Mouse (Mus musculus) heart, postnatal 10 days (tissue): ENCODE measurements around the gene Aldh1b1. TPM values are rescaled to one million over a fixed set of nuclear protein-coding genes. Genes with fewer than 3 reads are reported as not detected.
A peak's percentile ranks its signal among the peaks of the same experiment; 100 is the strongest.

Experiments used
- DNase-seq, 2 experiments: peaks; one replicate each; pipeline ENCODE4 v3.0.0; 2021
- intact Hi-C: fragments of 180-260 bp; cut with DNase I; formaldehyde crosslinking; loops from one replicate; pipeline ENCODE4 v1.15.1; 2025
- total RNA-seq, 2 experiments: library from RNA; stranded (reverse); gene quantifications; 2 replicates each; pipeline ENCODE4 v1.2.3; 2021

The Aldh1b1 gene
- total RNA-seq, 2 experiments from 2014 or later, result 44.4 to 45.5 TPM

DNA sequence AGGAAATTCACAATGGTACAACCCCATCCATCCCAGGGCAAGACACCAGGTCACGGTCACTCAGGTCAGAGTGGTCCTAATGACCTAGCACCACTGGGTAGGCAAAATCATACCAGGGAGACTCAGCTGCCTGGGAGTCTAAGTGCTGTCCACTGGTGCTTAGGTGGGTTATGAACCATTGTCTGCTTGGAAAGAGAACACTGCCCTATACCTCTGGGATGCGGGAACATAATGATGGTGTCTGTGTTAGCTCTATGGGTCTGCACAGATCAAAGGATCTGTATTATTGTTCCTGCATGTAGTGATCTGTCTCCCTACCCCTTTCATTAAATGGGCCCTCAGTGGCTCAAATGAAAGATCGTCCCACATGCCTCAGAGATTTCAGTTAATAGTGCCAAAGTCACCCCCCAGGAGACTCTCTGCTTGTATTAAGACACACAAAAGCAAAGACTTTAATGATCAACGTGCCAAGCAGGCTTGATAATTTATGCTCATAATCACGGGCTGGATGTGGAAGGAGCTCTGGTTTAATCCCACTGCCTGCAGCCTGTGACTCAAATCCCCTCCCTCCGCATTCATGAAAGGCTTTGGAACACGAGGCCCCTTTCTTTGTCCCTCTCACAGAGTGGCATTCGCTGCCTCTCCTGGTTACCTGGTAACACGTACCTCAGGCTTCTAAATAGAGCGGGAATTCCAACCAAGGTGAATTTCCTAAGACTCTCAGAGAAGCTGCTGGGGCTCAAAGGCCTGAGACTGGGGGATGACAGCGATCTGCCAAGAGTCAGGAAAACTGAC, 24.2 kb downstream of the Aldh1b1 start:
- intact Hi-C loops, result no loop called here
- no peak for DNase-seq

DNA sequence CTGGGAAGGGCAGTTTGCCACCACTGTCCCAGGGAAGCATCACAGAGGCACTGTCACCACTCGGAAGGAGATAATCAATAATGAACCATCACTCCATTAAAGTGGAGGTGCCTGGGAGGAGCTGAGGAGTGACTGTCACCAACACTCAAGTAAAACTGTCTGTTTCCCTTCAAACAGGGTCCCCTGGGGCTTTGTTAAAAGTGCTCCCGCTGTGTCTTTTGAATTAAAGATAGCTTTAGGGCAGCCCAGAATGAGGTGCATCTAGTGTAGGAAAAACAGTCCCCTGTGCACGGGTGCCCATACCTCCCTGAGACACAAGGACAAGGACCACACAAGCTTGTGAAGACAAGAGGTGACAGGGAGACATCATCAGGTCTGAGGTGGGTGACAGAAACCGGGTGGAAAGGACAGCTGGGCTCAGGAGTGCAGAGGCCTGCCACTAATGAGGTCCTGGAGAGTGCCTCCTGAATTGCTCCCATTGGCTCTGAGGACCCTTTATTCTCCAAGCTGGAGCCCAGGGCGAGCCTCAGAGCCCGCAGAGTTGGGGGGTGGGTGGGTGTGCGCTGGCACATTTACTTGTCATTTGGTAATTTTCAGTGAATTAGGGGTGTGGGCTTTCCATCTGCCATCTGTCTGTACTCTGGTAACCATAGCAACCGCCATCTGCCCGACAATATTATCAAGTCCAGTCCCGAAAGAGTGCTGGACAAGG, 25.4 kb downstream of the Aldh1b1 start:
- no peak for DNase-seq
- intact Hi-C loops, result no loop called here

DNA sequence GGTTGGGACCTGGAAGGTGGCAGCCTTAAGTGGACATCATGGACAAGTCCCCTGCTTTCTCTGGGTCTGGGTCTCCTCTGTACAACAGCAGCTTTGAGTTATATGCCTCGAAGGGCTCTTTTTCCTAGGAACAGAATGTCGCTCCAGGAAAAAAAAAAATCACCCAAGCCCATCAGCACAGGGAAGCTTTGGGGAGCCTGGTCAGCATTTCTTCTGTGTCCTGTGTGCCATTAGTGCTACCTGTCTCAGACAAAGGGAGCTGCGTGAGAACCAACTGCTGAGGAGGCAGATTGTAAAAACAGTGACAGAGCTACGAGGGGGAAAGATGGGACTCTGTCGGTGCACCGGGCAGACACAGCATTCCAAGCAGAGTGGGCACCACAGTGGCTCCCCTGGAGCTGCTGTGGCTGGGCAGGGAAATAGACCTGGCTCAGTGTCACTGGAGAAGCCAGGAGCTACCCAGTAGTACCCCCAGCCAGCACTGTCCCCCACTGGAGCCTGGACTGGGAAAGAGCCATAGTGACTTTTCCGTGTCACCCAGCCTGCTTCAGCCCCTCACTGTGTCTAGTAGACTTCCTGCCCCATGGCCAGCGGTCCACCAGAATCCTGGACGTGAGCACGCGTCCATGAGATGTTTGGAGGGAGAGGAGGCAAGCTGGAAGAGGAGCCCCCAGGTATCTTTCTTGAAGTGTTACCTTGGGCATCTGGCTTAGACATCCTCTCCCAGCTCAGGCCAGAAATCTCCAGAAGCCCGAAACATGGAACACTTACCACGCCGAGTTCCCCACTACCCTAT, 26.1 kb downstream of the Aldh1b1 start:
- no peak for DNase-seq
- intact Hi-C loops, result no loop called here

DNA sequence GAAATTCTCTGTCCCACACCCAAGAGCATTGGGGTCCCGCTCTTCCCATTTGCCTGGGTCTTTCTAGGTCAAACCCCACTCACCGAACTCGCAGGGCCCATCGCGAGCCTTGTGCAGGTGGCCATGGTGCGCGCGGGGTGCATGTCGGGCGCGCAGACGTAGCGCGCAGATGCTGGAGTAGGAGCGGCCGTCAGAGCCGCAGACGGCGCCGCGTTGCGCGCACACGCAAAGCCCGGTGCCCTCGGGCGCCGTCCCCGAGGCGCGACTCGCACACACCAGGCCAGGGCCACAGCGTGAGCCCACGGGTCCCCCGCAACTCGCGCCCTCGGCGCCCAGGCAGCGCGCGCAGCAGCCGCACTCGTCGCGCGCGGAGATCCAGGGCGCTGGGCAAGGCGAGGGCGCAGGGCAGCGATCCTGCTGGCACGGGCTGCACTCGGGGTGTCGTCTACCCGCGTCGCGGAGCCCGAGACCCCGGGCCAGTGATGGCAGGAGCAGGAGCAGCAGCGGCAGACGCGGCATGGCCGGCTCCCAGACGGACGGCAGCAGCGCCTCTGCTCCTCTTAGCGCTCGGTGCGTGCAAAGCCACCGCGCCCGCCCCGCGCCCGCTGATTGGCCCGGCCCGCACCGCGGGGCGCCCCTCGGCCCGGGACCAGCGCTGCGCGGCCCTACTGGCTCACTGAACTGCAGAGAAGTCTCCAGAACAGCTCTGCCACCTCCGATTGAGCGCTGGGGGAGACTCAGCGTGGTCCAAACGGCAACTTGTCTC, 27.6 kb downstream of the Aldh1b1 start, which contains the start of gene Igfbpl1:
TSS of gene Igfbpl1 (minus strand) at position 649 of the 766 bp plus-strand sequence.
- intact Hi-C loops, result no loop called here
- peak; percentile 21 to 24 for DNase-seq

DNA sequence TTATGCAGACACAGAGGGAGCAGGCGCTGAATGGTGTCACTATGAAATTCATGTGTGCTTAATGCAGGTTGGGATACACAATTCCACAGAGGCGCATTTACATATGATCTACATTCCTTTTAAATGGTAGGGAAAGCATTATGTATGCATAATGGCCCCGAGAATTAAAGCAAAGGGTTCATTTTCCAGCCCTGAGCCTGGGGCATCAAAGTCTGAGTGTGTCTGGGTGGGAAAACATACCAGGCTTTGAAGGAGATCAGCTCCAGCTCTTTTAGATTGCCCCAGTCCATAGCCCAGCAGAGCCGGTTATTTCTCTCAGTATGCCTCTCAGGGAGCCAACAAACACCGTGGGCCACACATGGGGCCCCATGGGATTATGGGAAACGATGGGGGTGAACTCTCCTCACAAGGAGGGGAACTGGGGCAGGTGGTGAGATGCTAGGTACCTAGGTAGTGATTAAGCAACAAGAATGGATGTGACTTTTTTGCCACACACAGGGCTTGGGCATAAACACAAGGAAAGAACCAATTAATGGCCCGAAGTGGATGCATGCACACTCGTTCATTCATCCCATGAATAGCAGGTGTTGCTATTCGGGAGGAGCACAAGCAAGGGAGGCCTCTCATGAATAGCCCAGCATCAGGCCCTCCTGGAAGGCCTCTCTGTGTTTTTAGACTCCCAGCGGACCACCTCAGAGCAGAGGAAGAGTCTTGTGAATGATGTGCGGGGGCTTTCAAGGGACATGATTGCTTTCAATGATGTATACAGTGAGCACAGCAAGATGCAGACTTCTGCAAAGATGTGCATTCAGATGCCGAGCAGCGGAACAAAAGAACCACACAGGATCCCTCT, 31.3 kb downstream of the Aldh1b1 start:
- intact Hi-C loops, result no loop called here
- DNase-seq, result no peak

DNA sequence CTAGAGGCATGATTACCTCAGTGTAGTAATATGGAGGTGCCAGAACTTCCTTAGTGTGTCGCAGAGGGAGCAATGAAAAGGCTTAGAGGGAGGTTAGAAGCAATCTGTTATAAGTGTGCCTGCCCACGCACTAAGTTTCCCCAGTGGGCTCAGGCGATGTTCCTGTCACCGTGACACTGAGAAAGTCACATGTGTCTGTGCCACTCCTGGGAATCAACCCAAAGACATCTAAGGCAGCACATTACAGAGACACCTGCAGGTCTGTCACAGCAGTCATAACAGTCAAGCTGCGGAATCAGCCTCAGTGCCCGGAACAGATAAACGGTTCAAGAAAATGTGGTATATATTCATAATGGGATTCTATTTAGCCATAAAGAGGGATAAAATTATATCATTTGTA, 33.2 kb downstream of the Aldh1b1 start:
- no peak for DNase-seq
- intact Hi-C loops, result no loop called here

DNA sequence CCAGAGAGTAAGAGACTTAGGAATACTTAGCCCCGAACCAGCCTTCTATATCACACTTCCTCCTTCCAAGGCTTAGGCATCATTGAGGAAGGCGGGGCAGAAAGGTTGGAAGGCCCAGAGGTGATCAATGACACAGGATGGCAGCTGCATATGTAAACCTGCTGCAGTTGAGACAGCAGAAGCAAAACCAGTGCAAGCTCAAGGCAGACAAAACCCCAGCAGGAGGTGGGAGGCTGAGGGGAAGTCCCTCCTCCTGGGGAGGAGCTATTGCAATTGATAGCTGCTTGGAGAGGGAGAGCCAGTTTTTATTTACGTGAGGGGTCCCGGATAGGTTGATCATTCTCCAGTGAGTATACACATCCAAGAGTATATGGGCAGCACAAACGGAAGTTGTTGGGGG, 34.6 kb downstream of the Aldh1b1 start:
- intact Hi-C loops, result no loop called here
- no peak for DNase-seq

DNA sequence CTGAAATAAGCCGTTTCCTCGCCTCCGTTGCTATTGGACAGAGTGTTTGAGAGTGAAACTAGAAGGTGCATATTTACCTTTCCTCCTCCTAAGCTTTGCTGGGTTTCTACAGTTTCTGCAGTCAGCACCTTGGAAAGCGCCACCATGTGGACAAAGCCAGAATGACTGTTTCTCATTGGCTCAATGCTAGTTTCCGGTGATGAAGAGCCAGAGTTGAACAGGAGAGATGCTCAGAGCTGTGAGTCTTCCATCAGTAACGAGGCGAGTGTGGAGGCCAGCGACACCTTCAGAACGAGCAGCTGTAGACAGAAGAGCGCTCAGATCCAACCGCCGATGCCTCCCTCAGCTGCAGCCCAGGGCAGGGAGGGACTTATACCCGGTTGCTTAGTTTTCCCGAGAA, 45.5 kb downstream of the Aldh1b1 start:
- intact Hi-C loops, result no loop called here
- peak; percentile 32 to 58 for DNase-seq

DNA sequence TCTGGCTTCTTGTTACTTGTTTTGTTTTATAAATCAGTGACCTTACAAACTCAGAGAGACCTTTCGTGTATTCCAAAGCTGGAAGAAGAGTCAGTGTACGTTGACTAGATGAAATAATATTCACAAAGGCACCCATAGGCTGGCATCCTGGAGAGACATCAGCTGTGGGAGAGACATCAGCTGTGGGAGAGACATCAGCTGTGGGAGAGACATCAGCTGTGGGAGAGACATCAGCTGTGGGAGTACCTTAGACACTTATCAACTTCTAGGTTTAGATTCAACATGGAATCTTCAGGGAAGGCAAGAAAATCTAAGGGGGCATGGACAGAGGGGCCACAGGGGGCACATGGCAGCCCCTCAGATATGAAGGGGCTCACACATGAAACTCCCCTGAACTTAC, 47.4 kb downstream of the Aldh1b1 start:
- intact Hi-C loops, result no loop called here

DNA sequence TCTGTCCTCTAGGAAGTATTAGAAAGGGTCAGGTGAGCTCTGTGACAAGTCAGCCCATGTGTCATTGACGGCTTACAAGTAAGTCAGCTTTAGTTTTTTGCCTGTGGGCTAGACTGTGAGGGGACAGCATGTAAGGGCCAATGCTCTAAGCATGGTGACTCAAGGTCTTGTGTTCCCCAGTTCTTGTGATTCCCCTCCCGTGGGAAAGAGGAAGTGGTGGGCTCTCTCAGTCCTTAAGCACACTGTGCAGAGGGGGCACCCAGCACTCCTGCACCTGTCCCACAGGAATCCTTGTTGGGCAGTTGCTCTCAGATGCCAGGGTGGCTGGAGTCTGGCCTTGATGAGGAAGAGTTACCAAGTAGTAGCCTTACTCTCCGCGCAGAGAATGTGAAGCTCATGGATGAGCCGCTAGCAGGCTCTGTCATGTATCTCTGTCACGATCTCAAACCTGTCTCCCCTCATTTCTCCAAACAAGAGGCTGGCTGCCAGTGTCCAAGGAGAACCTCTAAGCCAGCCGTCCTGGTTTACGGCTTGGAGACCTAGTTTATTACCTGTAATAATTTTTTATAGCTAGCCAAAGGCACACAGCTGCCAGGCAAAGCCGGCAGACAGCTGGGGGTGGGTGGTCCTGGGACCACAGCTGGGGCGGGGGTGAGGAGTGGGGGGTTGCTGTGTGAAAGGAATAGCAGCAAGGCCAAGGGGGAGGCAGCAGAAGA, 49.4 kb downstream of the Aldh1b1 start, which contains the start of gene Stra6l:
TSS of gene Stra6l (plus strand) at position 556 of the 716 bp plus-strand sequence.
- intact Hi-C loops, result no loop called here
- DNase-seq, result no peak

More for the DNA sequence above, 47.4 kb downstream of the Aldh1b1 start:
- DNase-seq, result no peak

DNA sequence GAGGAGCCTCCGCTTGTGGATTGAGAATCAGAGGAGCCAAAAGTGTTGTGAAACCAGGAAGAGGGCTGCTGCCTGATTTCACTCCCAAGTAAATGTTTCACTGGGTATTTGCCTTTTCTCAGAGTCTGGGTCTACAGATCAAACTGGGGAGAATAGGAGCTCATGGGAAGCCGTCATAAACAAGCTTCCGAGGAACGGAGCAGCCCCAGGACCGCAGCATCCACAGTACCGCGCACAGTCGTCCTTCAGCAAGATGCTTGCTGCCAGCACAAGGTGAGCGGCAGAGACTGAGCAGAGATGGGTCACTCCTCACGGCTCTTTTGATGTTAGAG, 50.0 kb downstream of the Aldh1b1 start:
- intact Hi-C loops, result no loop called here
- no peak for DNase-seq

DNA sequence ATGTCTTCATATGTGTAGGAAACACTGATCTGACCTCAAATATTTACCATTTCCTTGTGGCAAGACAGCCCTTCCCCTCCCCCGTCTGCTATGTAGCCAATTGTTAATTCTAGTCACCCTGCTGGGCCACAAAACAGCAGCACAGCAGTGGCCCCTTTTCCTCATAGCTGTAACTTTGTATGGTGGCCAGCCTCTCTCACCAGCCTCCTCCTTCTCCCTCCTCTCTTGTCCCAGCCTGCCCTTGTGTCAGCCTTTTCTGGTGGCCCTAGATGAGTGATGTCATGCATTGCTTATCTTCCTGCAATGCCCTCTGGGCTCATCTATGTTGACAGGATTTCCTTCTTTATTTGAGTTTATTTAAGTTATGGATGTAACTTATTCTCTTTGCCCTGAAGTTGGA, 50.6 kb downstream of the Aldh1b1 start:
- intact Hi-C loops, result no loop called here
- no peak for DNase-seq

DNA sequence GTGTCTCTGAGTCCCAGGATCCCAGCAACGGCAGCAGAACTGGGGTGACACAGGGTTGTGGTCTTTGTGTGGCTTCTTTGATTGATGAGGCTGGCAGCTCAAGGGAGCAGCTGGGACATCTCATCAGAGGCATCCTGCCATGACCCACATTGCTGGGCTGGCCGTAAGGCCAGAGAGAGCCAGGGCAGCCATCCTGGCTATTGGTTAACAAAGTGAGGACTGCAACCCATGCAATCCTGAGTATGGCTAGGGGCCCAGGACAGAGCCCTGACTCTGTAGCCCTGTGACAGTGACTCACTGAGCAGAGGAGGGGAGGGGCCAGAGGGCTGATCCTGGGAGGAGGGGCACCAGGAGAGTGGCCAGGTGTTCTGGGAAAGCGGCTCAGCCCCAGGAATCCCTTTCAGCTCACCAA, 52.8 kb downstream of the Aldh1b1 start:
- no peak for DNase-seq
- intact Hi-C loops, result loop anchor here (10.0 kb wide), 2 partner anchors 67 to 837 kb away; partner anchors contain the start of genes Polr1e and Zbtb5

DNA sequence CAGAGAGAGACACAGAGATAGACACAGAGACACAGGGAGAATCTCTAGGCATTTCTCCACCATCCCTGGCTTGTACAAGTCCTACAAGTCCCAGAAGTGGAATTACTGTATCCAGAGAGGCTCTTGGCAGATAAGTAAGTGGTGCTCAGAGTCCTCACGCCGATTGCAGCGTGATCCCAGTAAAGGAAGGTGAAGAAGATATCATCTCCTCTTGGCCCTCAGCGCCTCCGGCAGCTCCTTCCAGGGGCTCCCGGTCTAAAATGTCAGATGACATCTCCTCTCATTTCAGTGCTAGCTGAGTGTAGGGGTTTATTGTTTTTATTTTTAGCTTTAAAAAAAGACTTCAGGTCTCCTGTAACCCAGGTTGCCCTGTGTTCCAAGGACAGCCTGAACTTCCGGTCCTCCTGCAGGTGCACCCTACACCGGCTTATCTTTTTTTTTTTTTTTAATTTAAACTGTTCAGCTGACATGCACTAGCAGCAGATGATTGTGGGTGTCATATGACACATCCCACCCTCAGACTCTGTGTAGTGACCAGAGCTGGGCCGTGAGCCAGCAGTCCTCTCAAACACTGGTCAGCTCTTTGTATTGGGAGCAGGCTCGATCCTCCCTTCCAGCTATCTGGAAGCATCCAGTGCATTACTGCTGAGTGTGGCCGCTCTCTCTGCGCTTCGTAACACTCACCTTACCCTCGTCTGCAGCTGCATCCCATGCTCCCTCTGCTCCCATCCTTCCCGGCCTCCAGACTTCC, 54.8 kb downstream of the Aldh1b1 start:
- intact Hi-C loops, result loop anchor here (2.0 to 10.0 kb wide), 5 partner anchors 33 to 839 kb away; partner anchors contain the start of genes Polr1e and Zbtb5
- no peak for DNase-seq
